Mouse (Mus musculus): ENCODE results near the gene Scrt2.

- no peak for TF ChIP-seq CTCF (IDR thresholded peaks at IDR 0.05)
- no peak for TF ChIP-seq EP300 (IDR thresholded peaks at IDR 0.05; ENCODE audit: insufficient read depth, low read depth, low read length)
- TF ChIP-seq POLR2A (IDR thresholded peaks at IDR 0.05; ENCODE audit: insufficient read depth, low read depth, low read length): no peak
Measured at GRCm38 (mm10) chr2:152144501-152144900, 63.2 kb downstream of the Scrt2 start.
